Mouse (Mus musculus): ENCODE data around the gene Srd5a3.

Srd5a3 gene

GRCm38 (mm10) chr5:76149436-76149835, 9.4 kb downstream of the Srd5a3 start:
- intact Hi-C loops (cut with DNase I), result loop anchor here (10.0 kb wide), 1 partner anchor 265 kb away; no protein-coding TSS in a partner anchor

- intact Hi-C loops (cut with DNase I), result no loop called here
Measured at GRCm38 (mm10) chr5:76152956-76153355, 12.9 kb downstream of the Srd5a3 start.

GRCm38 (mm10) chr5:76153430-76153829, 13.4 kb downstream of the Srd5a3 start:
- intact Hi-C loops (cut with DNase I), result no loop called here

- intact Hi-C loops (cut with DNase I), result no loop called here
Measured at GRCm38 (mm10) chr5:76154434-76155165, 14.5 kb downstream of the Srd5a3 start.

- intact Hi-C loops (cut with DNase I), result no loop called here
Measured at GRCm38 (mm10) chr5:76159555-76159954, 19.5 kb downstream of the Srd5a3 start.

- intact Hi-C loops (cut with DNase I), result no loop called here
Measured at GRCm38 (mm10) chr5:76160086-76160485, 20.0 kb downstream of the Srd5a3 start.

- intact Hi-C loops (cut with DNase I), result no loop called here
Measured at GRCm38 (mm10) chr5:76161491-76161890, 21.4 kb downstream of the Srd5a3 start.

GRCm38 (mm10) chr5:76162926-76163325, 22.9 kb downstream of the Srd5a3 start:
- intact Hi-C loops (cut with DNase I), result no loop called here

- intact Hi-C loops (cut with DNase I), result no loop called here
Measured at GRCm38 (mm10) chr5:76163828-76164390, 23.8 kb downstream of the Srd5a3 start.

GRCm38 (mm10) chr5:76164827-76165226, 24.8 kb downstream of the Srd5a3 start:
- intact Hi-C loops (cut with DNase I), result no loop called here

- intact Hi-C loops (cut with DNase I), result no loop called here
Measured at GRCm38 (mm10) chr5:76170522-76170921, 30.5 kb downstream of the Srd5a3 start.

- intact Hi-C loops (cut with DNase I), result no loop called here
Measured at GRCm38 (mm10) chr5:76171039-76171438, 31.0 kb downstream of the Srd5a3 start.

GRCm38 (mm10) chr5:76175051-76175450, 35.0 kb downstream of the Srd5a3 start:
- intact Hi-C loops (cut with DNase I), result no loop called here

GRCm38 (mm10) chr5:76176411-76176810, 36.3 kb downstream of the Srd5a3 start:
- intact Hi-C loops (cut with DNase I), result no loop called here

GRCm38 (mm10) chr5:76176841-76177240, 36.8 kb downstream of the Srd5a3 start:
- intact Hi-C loops (cut with DNase I), result no loop called here

- intact Hi-C loops (cut with DNase I), result no loop called here
Measured at GRCm38 (mm10) chr5:76177664-76178063, 37.6 kb downstream of the Srd5a3 start.

- intact Hi-C loops (cut with DNase I), result no loop called here
Measured at GRCm38 (mm10) chr5:76179171-76179570, 39.1 kb downstream of the Srd5a3 start.

- intact Hi-C loops (cut with DNase I), result no loop called here
Measured at GRCm38 (mm10) chr5:76179791-76180190, 39.7 kb downstream of the Srd5a3 start.

GRCm38 (mm10) chr5:76182326-76182725, 42.3 kb downstream of the Srd5a3 start:
- intact Hi-C loops (cut with DNase I), result no loop called here

GRCm38 (mm10) chr5:76183043-76183749, 43.1 kb downstream of the Srd5a3 start:
- intact Hi-C loops (cut with DNase I), result no loop called here

GRCm38 (mm10) chr5:76183750-76184261, 43.7 kb downstream of the Srd5a3 start, which contains the start of gene Tmem165:
Gene Tmem165, plus strand, starts transcription at chr5:76183880.
- intact Hi-C loops (cut with DNase I), result no loop called here

Measured in adrenal gland (tissue).